Mouse (Mus musculus): ENCODE results near the gene Ssxb8.
"Not testable (repeated sequence)": the region's sequence is repeated elsewhere in the genome, so short reads cannot be mapped to it uniquely, and the experiment has no call there.

Gene Ssxb8

DNA sequence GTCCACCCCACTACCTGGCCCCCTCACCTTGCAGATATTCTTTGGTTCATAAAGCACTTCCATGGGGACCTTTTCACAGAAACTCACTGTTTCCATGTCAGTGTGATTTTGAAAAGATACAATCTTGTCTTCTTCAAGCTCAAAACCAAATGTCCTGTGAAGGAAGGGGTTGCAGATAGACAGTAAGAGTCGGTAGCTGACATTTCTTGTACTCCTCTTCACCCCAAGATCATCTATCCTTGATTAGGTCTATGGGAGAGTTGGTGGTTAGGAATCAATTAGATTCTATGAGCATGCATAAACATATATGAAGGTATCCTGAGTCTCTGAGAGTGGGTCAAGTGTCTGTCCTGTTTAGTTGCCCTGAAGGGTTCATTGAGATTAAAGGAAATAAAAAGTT is at the start of gene Ssxb8:
Ssxb8 (minus strand) TSS at position 101 of the 400 bp plus-strand sequence.
- not testable (repeated sequence) for DNase-seq (ENCODE audit: extremely low read depth, insufficient read length, low spot score)

DNA sequence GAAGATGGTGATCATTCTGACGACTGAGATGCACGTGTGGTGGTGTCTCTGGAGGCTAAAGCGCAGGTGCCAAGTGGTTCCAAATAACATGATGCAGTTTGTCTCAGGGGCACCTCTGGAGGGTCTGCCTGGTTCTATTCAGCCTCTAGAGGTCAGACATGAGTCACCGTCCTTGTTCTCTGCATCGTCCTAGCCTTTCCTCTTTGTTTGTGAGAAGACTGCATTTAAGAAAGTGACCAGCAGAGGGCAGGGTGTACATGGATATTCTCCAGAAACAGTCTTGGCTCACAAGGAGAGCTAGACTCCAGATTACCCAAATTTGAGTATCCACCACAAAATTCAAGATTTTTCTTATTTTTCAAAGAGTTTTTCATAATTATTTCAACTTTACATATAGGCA is 42.3 kb upstream of the Ssxb8 start:
- peak; percentile 17 for DNase-seq (ENCODE audit: extremely low read depth, insufficient read length, low spot score)

DNA sequence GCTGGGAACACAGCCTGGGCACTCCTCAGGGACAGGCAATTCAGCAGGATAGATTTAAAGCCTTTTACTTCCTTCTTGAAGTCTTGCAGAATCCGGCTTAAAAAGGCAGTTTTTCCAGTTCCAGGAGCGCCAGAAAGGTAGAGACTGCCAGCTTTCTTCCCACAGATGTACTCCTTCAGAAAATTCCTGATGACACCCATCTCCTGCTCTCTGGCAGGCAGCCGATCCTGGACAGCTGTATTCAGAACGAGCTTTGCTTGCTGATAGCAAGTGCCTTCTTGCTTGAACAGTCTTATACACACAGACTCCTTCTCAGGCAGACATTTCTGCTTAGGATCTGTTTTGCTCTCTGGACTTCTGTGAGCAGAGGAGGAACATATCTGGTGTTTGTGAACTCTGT is 27.6 kb downstream of the Ssxb8 start:
- DNase-seq (ENCODE audit: extremely low read depth, insufficient read length, low spot score): no peak
